Mouse (Mus musculus): Measurements from ENCODE around the gene Pacs1. TPM values are rescaled to one million over a fixed set of nuclear protein-coding genes. Genes with fewer than 3 reads are reported as not detected.

Pacs1 gene
- total and polyA plus RNA-seq, 3 experiments: 9.8 to 53.3 (median 39.0) TPM

GRCm38 (mm10) chr19:5300588-5300987, 27.7 kb upstream of the Pacs1 start:
- peaks cover 26% of the 10 kb centered on the region for H3K27me3 ChIP-seq (ENCODE audit: insufficient read depth, low read length)
- no peak overlapping the region for H3K4me3 ChIP-seq (ENCODE audit: low read depth, low read length)
- TF ChIP-seq GATA2 (IDR thresholded peaks at IDR 0.05; ENCODE audit: borderline replicate concordance, low read depth, low read length) (no peak), TAL1 (conservative IDR thresholded peaks at IDR 0.05; ENCODE audit: low read depth, low read length) (no peak; the same call in 1 of the 2 replicates), GATA1 (IDR thresholded peaks at IDR 0.05; ENCODE audit: borderline replicate concordance, low read length) (no peak), POLR2AphosphoS5 (IDR thresholded peaks at IDR 0.05; ENCODE audit: insufficient replicate concordance, low read depth, low read length) (no peak), CTCF (IDR thresholded peaks at IDR 0.05; ENCODE audit: low read depth, low read length) (no peak)
- DNase-seq (ENCODE audit: low spot score) (no peak), ATAC-seq (ENCODE audit: extremely low read depth, insufficient number of reproducible peaks, low FRiP score, poor library complexity, severe bottlenecking) (no peak)
- H3K4me1 ChIP-seq (ENCODE audit: insufficient read depth, low read depth, low read length): peaks cover 34% of the 10 kb centered on the region
- no peaks in the 10 kb centered on the region for H3K36me3 ChIP-seq (replicated peaks)
- no peaks in the 10 kb centered on the region for H3K9me3 ChIP-seq (replicated peaks)

DNA sequence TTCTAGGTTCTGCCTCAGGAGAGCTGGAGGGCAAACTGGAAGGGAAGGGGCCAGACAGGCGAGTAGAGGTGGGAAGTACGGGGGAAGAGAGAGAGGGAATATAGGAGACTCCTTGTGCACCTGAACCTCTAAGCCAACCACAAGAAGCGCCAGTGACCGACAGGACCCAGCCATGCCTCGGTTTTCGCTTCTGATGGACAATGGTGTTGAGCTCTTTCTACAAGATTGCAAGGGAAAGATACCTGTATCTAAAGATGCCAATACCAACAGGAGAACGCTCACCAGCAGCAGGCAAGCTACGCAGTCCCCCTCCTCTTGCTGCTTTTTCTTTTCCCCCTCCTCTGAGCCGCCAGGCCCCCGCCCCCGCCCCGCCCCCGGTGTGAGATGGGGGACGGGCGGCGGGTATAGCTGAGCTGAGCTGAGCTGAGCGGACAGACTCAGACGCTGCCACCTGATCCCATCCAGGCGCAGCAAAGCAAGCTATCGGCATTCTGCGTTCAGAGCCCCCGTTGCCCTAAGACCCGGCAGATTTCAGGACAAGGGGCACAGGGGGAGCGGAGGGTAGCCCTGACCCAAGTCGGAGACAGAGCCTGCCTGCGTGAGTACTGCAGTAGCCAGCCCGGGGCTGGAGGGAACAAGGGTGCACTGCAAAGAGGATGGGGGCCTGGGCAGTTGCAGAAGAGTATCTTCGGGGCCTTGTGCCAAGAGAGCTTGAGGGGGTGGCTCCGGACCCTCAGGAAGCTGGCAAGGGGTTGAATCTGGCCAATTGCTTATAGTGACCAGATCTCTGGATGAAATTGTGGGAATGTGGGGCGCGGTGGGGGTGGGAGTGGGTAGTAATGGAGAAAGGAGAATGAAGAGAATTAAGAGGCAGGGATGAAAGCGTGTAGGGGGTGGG, 25.2 kb upstream of the Pacs1 start, which contains the start of gene Gal3st3:
TSS of gene Gal3st3 (plus strand) at position 429 of the 898 bp plus-strand sequence.
- H3K9me3 ChIP-seq (replicated peaks): no peaks in the 10 kb centered on the region
- no peak within 1 kb of the TSS for H3K4me3 ChIP-seq (ENCODE audit: low read depth, low read length)
- ATAC-seq (ENCODE audit: extremely low read depth, insufficient number of reproducible peaks, low FRiP score, poor library complexity, severe bottlenecking) (no peak), DNase-seq (ENCODE audit: low spot score) (no peak)
- H3K36me3 ChIP-seq (replicated peaks): peaks cover 12% of the 10 kb centered on the region
- H3K27me3 ChIP-seq (ENCODE audit: insufficient read depth, low read length): peaks cover 15% of the 10 kb centered on the region
- no peak for TF ChIP-seq GATA2 (IDR thresholded peaks at IDR 0.05; ENCODE audit: borderline replicate concordance, low read depth, low read length)
- no peak for TF ChIP-seq TAL1 (conservative IDR thresholded peaks at IDR 0.05; ENCODE audit: low read depth, low read length)
- TF ChIP-seq GATA1 (IDR thresholded peaks at IDR 0.05; ENCODE audit: borderline replicate concordance, low read length): no peak
- no peak for TF ChIP-seq POLR2AphosphoS5 (IDR thresholded peaks at IDR 0.05; ENCODE audit: insufficient replicate concordance, low read depth, low read length)
- TF ChIP-seq CTCF (IDR thresholded peaks at IDR 0.05; ENCODE audit: low read depth, low read length): no peak
- H3K4me1 ChIP-seq (ENCODE audit: insufficient read depth, low read depth, low read length): peaks cover 43% of the 10 kb centered on the region

GRCm38 (mm10) chr19:5296630-5297029, 23.7 kb upstream of the Pacs1 start:
- peaks cover 10% of the 10 kb centered on the region for H3K27me3 ChIP-seq (ENCODE audit: insufficient read depth, low read length)
- no peak for DNase-seq (ENCODE audit: low spot score)
- H3K4me3 ChIP-seq (ENCODE audit: low read depth, low read length): no peak overlapping the region
- H3K36me3 ChIP-seq (replicated peaks): peaks cover 26% of the 10 kb centered on the region
- H3K9me3 ChIP-seq (replicated peaks): no peaks in the 10 kb centered on the region
- H3K4me1 ChIP-seq (ENCODE audit: insufficient read depth, low read depth, low read length): peaks cover 51% of the 10 kb centered on the region
- TF ChIP-seq GATA1 (IDR thresholded peaks at IDR 0.05; ENCODE audit: borderline replicate concordance, low read length): no peak
- TF ChIP-seq GATA2 (IDR thresholded peaks at IDR 0.05; ENCODE audit: borderline replicate concordance, low read depth, low read length): no peak
- no peak for TF ChIP-seq TAL1 (conservative IDR thresholded peaks at IDR 0.05; ENCODE audit: low read depth, low read length)
- TF ChIP-seq CTCF (IDR thresholded peaks at IDR 0.05; ENCODE audit: low read depth, low read length): no peak
- TF ChIP-seq POLR2AphosphoS5 (IDR thresholded peaks at IDR 0.05; ENCODE audit: insufficient replicate concordance, low read depth, low read length): no peak
- ATAC-seq (ENCODE audit: extremely low read depth, insufficient number of reproducible peaks, low FRiP score, poor library complexity, severe bottlenecking): no peak

GRCm38 (mm10) chr19:5295736-5296075, 22.8 kb upstream of the Pacs1 start:
- peaks cover 34% of the 10 kb centered on the region for H3K36me3 ChIP-seq (replicated peaks)
- peaks cover 52% of the 10 kb centered on the region for H3K4me1 ChIP-seq (ENCODE audit: insufficient read depth, low read depth, low read length)
- peak; percentile 32 for DNase-seq (ENCODE audit: low spot score)
- H3K27me3 ChIP-seq (ENCODE audit: insufficient read depth, low read length): peaks cover 9% of the 10 kb centered on the region
- H3K4me3 ChIP-seq (ENCODE audit: low read depth, low read length): peak overlapping the region; percentile 78
- 0 out of 2 replicates have a peak, but pooled peaks have one; percentile 12 for ATAC-seq (ENCODE audit: extremely low read depth, insufficient number of reproducible peaks, low FRiP score, poor library complexity, severe bottlenecking)
- no peak for TF ChIP-seq TAL1 (conservative IDR thresholded peaks at IDR 0.05; ENCODE audit: low read depth, low read length)
- no peaks in the 10 kb centered on the region for H3K9me3 ChIP-seq (replicated peaks)

DNA sequence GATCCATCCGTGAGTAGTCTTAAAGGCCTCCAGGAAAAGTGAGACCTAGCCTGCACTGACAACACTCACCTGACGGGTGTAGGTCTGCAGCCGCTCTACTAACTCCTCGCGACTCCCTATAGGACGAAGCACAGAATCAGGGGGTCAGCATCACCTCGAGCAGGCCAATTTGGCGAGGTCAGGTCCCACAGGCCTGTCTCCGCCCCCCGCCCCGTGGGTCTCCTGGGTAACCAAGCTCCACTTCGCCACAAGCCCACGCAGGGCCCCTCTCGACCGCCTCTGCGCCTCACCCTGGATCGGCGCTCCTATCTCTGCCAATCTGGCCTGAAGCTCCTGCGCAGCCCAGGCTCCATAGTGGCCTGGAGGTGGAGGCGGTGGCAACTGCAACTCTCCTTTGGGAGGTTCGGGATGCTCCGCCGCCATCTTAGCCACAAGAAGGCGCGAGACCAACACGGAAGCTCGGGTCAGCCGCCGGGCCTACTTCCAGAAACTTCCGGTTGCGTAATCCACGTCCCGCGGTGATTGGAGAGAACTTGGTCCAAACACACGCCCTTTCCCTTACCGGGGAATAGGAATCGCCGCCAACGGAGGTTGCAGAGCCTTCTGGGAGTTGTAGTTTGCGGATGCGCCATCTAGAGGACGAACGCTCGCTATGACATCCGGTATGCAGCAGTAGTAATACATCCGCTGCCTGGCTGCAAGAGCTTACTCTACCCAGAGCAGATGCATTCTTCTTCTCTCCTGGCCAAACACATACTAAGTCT, 22.2 kb upstream of the Pacs1 start, which contains the start of gene Sf3b2:
TSS of gene Sf3b2 (minus strand) at position 484 of the 764 bp plus-strand sequence.
- Histone ChIP-seq H3K36me3 (replicated peaks) (peaks cover 40% of the 10 kb centered on the region), H3K4me3 (ENCODE audit: low read depth, low read length) (peak within 1 kb of the TSS; percentile 78), H3K27me3 (ENCODE audit: insufficient read depth, low read length) (peaks cover 8% of the 10 kb centered on the region), H3K9me3 (replicated peaks) (no peaks in the 10 kb centered on the region), H3K4me1 (ENCODE audit: insufficient read depth, low read depth, low read length) (peaks cover 46% of the 10 kb centered on the region)
- TF ChIP-seq GATA1 (IDR thresholded peaks at IDR 0.05; ENCODE audit: borderline replicate concordance, low read length): no peak
- peak; percentile 57 for TF ChIP-seq CTCF (IDR thresholded peaks at IDR 0.05; ENCODE audit: low read depth, low read length)
- no peak for TF ChIP-seq POLR2AphosphoS5 (IDR thresholded peaks at IDR 0.05; ENCODE audit: insufficient replicate concordance, low read depth, low read length)
- peak; percentile 96 for ATAC-seq (ENCODE audit: extremely low read depth, insufficient number of reproducible peaks, low FRiP score, poor library complexity, severe bottlenecking)
- peak; percentile 89 for DNase-seq (ENCODE audit: low spot score)

DNA sequence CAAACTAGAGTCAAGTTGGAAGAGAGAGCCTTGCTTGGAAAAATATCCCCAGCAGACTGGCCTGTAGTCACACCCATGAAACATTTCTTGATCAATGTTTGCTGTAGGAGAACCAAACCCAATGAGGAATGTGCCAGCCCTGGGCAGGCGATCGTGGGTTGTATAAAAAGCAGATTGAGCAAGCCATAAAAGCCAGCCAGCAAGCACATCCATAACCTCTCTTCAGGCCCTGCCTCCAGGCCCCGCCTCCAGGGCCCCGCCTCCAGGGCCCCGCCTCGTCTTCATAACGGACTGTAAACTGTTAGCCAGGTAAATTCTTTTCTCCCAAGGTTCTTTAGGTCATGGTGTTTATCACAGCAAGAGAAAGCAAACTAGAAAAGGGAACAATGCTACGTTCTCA, 5.5 kb upstream of the Pacs1 start:
- no peaks in the 10 kb centered on the region for H3K9me3 ChIP-seq (replicated peaks)
- peaks cover 95% of the 10 kb centered on the region for H3K36me3 ChIP-seq (replicated peaks)
- DNase-seq (ENCODE audit: low spot score): no peak
- TF ChIP-seq GATA2 (IDR thresholded peaks at IDR 0.05; ENCODE audit: borderline replicate concordance, low read depth, low read length): no peak
- no peak for TF ChIP-seq TAL1 (conservative IDR thresholded peaks at IDR 0.05; ENCODE audit: low read depth, low read length)
- no peak for TF ChIP-seq GATA1 (IDR thresholded peaks at IDR 0.05; ENCODE audit: borderline replicate concordance, low read length)
- no peak for TF ChIP-seq POLR2AphosphoS5 (IDR thresholded peaks at IDR 0.05; ENCODE audit: insufficient replicate concordance, low read depth, low read length)
- TF ChIP-seq CTCF (IDR thresholded peaks at IDR 0.05; ENCODE audit: low read depth, low read length): no peak
- ATAC-seq (ENCODE audit: extremely low read depth, insufficient number of reproducible peaks, low FRiP score, poor library complexity, severe bottlenecking): no peak
- no peaks in the 10 kb centered on the region for H3K27me3 ChIP-seq (ENCODE audit: insufficient read depth, low read length)
- peaks cover 24% of the 10 kb centered on the region for H3K4me1 ChIP-seq (ENCODE audit: insufficient read depth, low read depth, low read length)
- no peak overlapping the region for H3K4me3 ChIP-seq (ENCODE audit: low read depth, low read length)

Data from G1E (cell line).